Mouse (Mus musculus) heart, postnatal 36 days (tissue): ENCODE measurements around the gene Eif2a. TPM values are rescaled to one million over a fixed set of nuclear protein-coding genes. Genes with fewer than 3 reads are reported as not detected.
"Not testable (repeated sequence)": the region's sequence is repeated elsewhere in the genome, so short reads cannot be mapped to it uniquely, and the experiment has no call there.

ENCODE experiments used
- DNase-seq, 2 experiments: peaks; one replicate each; pipeline ENCODE4 v3.0.0; 2021 to 2022
- intact Hi-C: fragments of 180-260 bp; cut with DNase I; formaldehyde crosslinking; loops from one replicate; pipeline ENCODE4 v1.15.1; 2025
- total RNA-seq, 2 experiments: library from RNA; stranded (reverse); gene quantifications; 2 replicates each; pipeline ENCODE4 v1.2.3; 2021

Gene Eif2a
- total RNA-seq, 2 experiments from 2014 or later, result 40.5 to 42.5 TPM

DNA sequence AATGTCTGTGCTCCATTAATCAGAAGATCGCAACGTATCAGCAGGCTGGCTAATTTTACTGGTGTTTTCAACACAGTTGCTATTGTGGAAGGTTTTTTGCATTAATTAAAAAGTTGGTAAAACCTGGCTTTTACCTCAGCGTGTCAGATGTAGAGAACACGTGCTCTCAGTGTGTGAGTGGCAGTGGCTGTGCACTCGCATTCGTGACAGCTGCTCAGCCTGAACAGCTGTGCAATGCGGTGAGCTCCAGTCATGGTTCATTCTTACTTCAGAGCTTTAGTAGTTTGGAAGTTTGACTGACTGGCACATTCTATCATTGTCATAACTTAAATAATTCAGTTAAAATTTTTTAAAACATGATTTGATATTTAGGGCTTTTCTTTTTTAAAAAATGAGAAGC lies 67.0 kb downstream of the Eif2a start:
- intact Hi-C loops, DNase-seq: not testable (repeated sequence)

DNA sequence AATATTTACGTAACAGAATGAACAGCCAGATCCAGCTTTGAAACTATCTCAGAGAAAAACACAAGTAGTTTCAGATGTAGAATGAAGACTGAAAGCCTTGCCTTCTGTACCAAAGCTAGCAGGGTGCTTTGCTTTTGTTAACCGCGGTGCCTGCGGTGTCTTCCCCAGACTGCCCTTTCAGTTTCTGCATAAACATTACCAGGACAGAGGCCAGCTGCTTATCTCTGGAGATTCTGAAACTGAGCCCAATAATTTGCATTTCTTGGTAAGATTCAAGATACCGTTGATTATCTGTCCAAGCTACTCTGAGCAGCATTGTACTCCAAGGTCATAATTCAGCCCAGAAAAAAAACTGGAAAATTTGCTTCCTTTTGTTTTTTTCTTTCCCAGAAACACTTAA lies 68.0 kb downstream of the Eif2a start:
- intact Hi-C loops, result no loop called here
- no peak for DNase-seq

Other genes with a start within 250 kb of the Eif2a start
- gene Tsc22d2, start 111.1 kb upstream of the Eif2a start, total RNA-seq, result 10 to 100 TPM; 23.8 to 25.6 TPM
- 10 to 100 TPM; 11.9 to 13.5 TPM for gene Serp1, start 71 bp downstream of the Eif2a start, total RNA-seq
- gene Selenot, start 50.8 kb downstream of the Eif2a start, total RNA-seq, result 100 to 1,000 TPM; 122 to 126 TPM
- gene Erich6, start 111.4 kb downstream of the Eif2a start, total RNA-seq, result not detected
- gene Siah2, start 166.6 kb downstream of the Eif2a start, total RNA-seq, result 10 to 100 TPM in 1 of 2 experiments, 1 to 10 TPM in 1; 7.5 to 12.5 TPM